Mouse (Mus musculus) midbrain, postnatal 0 days (tissue): ENCODE data around the gene Bcat2. TPM values are rescaled to one million over a fixed set of nuclear protein-coding genes. Genes with fewer than 3 reads are reported as not detected.

ENCODE experiments used
- ATAC-seq: fragments of 200-750 bp; cut with Nextera tagmentation; 2 replicates; pipeline ENCODE4 v1.8.0; 2017; ENCODE audit warnings: moderate number of reproducible peaks, mild to moderate bottlenecking, moderate TSS enrichment, moderate library complexity; ENCODE audit not compliant: low FRiP score
- DNase-seq: peaks from one replicate; pipeline ENCODE4 v3.0.0-alpha.2; 2015; ENCODE audit warnings: low spot score
- H3K27ac ChIP-seq: fragments of 300-500 bp; sonication (generic); 2 replicates; pipeline ENCODE4 v1.5.1; 2014; ENCODE audit warnings: low read depth, mild to moderate bottlenecking, low read length, mixed read lengths
- H3K27me3 ChIP-seq: fragments of 300-500 bp; sonication (generic); 2 replicates; pipeline ENCODE4 v1.6.1; 2014; ENCODE audit warnings: low read length, control low read depth, mixed read lengths; ENCODE audit not compliant: insufficient read depth
- H3K36me3 ChIP-seq: fragments of 300-500 bp; sonication (generic); 2 replicates; pipeline ENCODE4 v1.6.1; 2014; ENCODE audit warnings: low read length, control low read depth, mixed read lengths; ENCODE audit not compliant: insufficient read depth
- H3K4me1 ChIP-seq: fragments of 300-500 bp; sonication (generic); 2 replicates; pipeline ENCODE4 v1.6.1; 2014; ENCODE audit warnings: mild to moderate bottlenecking, control low read depth, antibody characterized with exemption, low read length, mixed read lengths; ENCODE audit not compliant: insufficient read depth
- H3K4me2 ChIP-seq: fragments of 300-500 bp; sonication (generic); 2 replicates; pipeline ENCODE4 v1.6.1; 2014; ENCODE audit warnings: low read depth, mild to moderate bottlenecking, low read length, mixed read lengths; ENCODE audit not compliant: poor library complexity, severe bottlenecking
- H3K4me3 ChIP-seq: fragments of 300-500 bp; sonication (generic); 2 replicates; pipeline ENCODE4 v1.5.1; 2014; ENCODE audit warnings: low read depth, mild to moderate bottlenecking, low read length, moderate library complexity
- H3K9ac ChIP-seq: fragments of 300-500 bp; sonication (generic); replicated peaks from 2 replicates; pipeline ENCODE4 v1.6.1; 2014; ENCODE audit warnings: mild to moderate bottlenecking, low read length, moderate library complexity, mixed read lengths; ENCODE audit not compliant: poor library complexity, severe bottlenecking
- H3K9me3 ChIP-seq: fragments of 300-500 bp; sonication (generic); 2 replicates; pipeline ENCODE4 v1.6.1; 2016; ENCODE audit warnings: low read length, control low read depth
- CTCF ChIP-seq: IDR thresholded peaks from 2 replicates; pipeline ENCODE4 v1.5.1; 2016; ENCODE audit warnings: antibody characterized with exemption, mild to moderate bottlenecking
- WGBS: fragments of 180-500 bp; shearing (Covaris S2); extraction: QIAGEN DNeasy Blood & Tissue Kit; methylation state at CpG from one replicate; pipeline ENCODE4 v1.1.7; 2014; 5-methylcytosine and 5-hydroxymethylcytosine counted together
- polyA plus RNA-seq: library from polyadenylated mRNA; unstranded; fragments of >200 nt; fragmentation: Nextera tagmentation; extraction: Ambion mirVana; gene quantifications from 2 replicates; pipeline ENCODE4 v1.2.1, GENCODE M21; 2015
- total RNA-seq: library from RNA; depleted of rRNA; stranded (reverse); fragments of >200 nt; gene quantifications from 2 replicates; pipeline ENCODE4 v1.2.3, GENCODE M21; 2014

Gene Bcat2
- total and polyA plus RNA-seq, 2 experiments from 2014 or later: 12.4 to 18.3 TPM

GRCm38 (mm10) chr7:45553990-45554389 is 16.0 kb upstream of the Bcat2 start:
- no peaks in the 10 kb centered on the region for H3K4me1 ChIP-seq
- H3K9ac ChIP-seq: no peak overlapping the region
- no peaks in the 10 kb centered on the region for H3K36me3 ChIP-seq
- ATAC-seq (no peak), DNase-seq (no peak)
- H3K9me3 ChIP-seq: no peaks in the 10 kb centered on the region
- no peaks in the 10 kb centered on the region for H3K27me3 ChIP-seq
- no peak overlapping the region for H3K4me2 ChIP-seq
- no peak overlapping the region for H3K4me3 ChIP-seq
- H3K27ac ChIP-seq: no peak overlapping the region
- no peak for TF ChIP-seq CTCF
- 95% methylated on average over 2 of the region's 2 CpGs for WGBS

DNA sequence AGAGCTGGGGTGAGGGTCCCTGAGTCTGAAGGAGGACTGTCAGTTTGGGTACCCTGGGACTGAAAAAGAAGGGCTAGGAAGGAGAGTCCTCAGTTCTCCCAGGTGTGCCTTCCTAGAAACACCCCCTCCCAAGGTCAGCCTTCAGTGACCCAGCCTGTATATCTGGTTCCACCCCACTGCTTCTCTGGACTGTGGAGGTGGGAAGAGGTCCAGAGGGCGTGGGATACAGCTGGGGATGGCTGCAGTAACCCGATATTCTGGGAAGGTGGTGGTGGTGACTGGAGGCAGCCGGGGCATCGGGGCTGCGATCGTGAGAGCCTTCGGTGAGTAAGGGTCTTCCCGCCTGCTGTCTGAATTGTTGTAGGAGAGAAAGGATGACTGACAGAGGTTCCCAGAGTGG is 15.2 kb upstream of the Bcat2 start, which contains the start of gene Hsd17b14:
Gene Hsd17b14 (plus strand): TSS at position 150 of the 400 bp plus-strand sequence.
- Histone ChIP-seq H3K4me3 (no peak within 1 kb of the TSS), H3K36me3 (no peaks in the 10 kb centered on the region), H3K27me3 (no peaks in the 10 kb centered on the region), H3K4me2 (no peak within 1 kb of the TSS), H3K9ac (no peak within 1 kb of the TSS), H3K9me3 (no peaks in the 10 kb centered on the region), H3K27ac (no peak within 1 kb of the TSS), H3K4me1 (no peaks in the 10 kb centered on the region)
- ATAC-seq (no peak), DNase-seq (no peak)
- WGBS: 33% methylated on average over 8 of the region's 8 CpGs
- TF ChIP-seq CTCF: no peak

- ATAC-seq (no peak), DNase-seq (peak; percentile 65)
- H3K9ac ChIP-seq: no peak overlapping the region
- no peak overlapping the region for H3K27ac ChIP-seq
- peak; percentile 80 for TF ChIP-seq CTCF
- no peaks in the 10 kb centered on the region for H3K27me3 ChIP-seq
- H3K4me3 ChIP-seq: no peak overlapping the region
- H3K4me1 ChIP-seq: no peaks in the 10 kb centered on the region
- 19% methylated on average over 8 of the region's 8 CpGs for WGBS
- no peak overlapping the region for H3K4me2 ChIP-seq
- no peaks in the 10 kb centered on the region for H3K36me3 ChIP-seq
- H3K9me3 ChIP-seq: no peaks in the 10 kb centered on the region
Observed at GRCm38 (mm10) chr7:45555787-45556186, 14.2 kb upstream of the Bcat2 start.

DNA sequence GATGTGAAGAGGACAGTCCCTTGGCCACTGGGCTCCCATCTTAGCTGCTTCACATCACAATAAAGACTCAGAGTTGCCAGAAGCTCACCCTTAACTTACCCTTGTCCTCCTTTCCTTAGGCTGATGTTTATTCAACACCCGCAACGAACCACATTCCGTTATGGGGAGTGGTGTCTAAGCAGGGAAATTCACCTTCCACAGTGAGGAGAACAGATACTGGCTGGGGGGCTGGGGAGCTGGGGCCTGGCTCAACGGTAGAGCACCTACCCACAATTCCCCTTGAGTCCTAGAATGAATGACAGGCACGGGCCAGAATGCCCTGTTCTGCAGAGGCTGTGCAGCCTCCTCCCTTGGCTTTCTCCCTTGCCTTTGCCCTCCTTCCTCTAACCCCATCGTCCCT is 11.0 kb upstream of the Bcat2 start:
- ATAC-seq (no peak), DNase-seq (no peak)
- Histone ChIP-seq H3K4me1 (no peaks in the 10 kb centered on the region), H3K4me2 (no peak overlapping the region), H3K9me3 (no peaks in the 10 kb centered on the region), H3K36me3 (no peaks in the 10 kb centered on the region), H3K27ac (no peak overlapping the region), H3K27me3 (no peaks in the 10 kb centered on the region), H3K9ac (no peak overlapping the region), H3K4me3 (no peak overlapping the region)
- WGBS: 55% methylated on average over 6 of the region's 6 CpGs
- no peak for TF ChIP-seq CTCF

DNA sequence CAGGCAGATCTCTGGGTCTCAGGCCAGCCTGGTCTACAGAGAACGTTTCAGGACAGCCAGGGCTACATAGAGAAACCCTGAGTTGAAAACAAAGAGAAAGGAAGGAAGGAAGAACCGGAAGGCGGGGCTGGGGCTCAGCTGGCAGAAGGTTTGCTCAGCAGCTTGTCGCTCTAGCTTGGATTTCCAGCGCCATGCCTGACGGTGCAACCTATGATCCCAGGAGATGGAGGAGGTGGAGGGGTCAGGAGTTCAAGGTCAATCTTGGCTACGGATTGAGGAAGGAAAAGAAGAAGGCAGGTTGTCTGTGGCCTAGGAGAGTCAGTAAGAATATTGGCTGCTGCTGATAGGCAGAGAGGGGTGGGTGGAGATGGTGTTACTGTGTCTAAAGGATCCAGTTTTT is 9.7 kb upstream of the Bcat2 start:
- WGBS: 84% methylated on average over 7 of the region's 7 CpGs
- TF ChIP-seq CTCF: no peak
- DNase-seq: no peak
- no peak overlapping the region for H3K4me3 ChIP-seq
- H3K27ac ChIP-seq: no peak overlapping the region
- ATAC-seq: no peak
- no peaks in the 10 kb centered on the region for H3K4me1 ChIP-seq
- H3K9me3 ChIP-seq: no peaks in the 10 kb centered on the region
- H3K27me3 ChIP-seq: no peaks in the 10 kb centered on the region
- H3K9ac ChIP-seq: no peak overlapping the region
- no peaks in the 10 kb centered on the region for H3K36me3 ChIP-seq
- no peak overlapping the region for H3K4me2 ChIP-seq

DNA sequence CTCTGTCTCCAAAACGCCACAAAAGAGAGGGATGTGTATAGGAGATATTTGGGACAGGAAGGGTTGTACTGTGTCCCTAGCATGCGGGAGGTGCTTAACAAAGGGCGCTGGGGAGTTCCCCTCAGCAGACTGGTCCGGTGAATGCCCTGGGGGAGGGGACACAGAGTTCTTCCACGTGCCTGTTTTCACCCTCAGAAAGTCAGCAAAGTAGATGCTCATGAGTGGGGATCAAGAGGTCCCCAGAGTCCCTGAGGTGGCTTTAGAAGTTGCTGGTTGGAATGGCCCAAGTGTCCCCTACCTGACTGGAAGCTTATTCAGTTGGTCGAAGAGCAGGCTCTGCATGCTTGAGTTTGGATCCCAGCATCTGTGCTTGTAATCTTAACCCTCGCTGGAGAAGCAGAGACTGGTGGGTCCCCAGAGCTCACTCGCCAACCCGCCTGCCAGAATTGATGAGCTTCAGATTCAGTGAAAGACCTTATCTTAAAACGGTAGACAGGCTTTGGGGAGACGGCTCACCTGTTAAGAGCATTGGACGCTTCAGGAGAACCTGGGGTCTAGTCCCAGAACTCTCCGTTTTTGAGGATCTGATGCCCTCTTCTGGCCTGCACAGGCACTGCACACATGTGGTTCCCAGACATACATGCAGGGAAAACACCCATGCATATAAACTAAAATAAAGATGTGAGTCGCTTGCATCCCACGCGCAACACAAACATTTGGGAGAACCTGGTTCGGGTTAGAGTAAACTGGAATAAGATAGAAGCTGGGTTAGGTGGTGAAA is 8.9 kb upstream of the Bcat2 start:
- DNase-seq (peak; percentile 77), ATAC-seq (peak; percentile 42; the same call in 1 of the 2 replicates)
- Histone ChIP-seq H3K9me3 (no peaks in the 10 kb centered on the region), H3K27me3 (no peaks in the 10 kb centered on the region), H3K9ac (no peak overlapping the region; the same call in 1 of the 2 replicates), H3K4me2 (peak overlapping the region; percentile 34), H3K4me3 (no peak overlapping the region), H3K27ac (no peak overlapping the region), H3K36me3 (no peaks in the 10 kb centered on the region), H3K4me1 (no peaks in the 10 kb centered on the region)
- TF ChIP-seq CTCF: peak; percentile 97
- WGBS: 26% methylated on average over 17 of the region's 17 CpGs
